Mouse (Mus musculus): Measurements from ENCODE around the gene Fgfbp1. TPM values are rescaled to one million over a fixed set of nuclear protein-coding genes. Genes with fewer than 3 reads are reported as not detected.

Gene Fgfbp1
- total RNA-seq, 2 experiments from 2014 or later, result 0.45 TPM

DNA sequence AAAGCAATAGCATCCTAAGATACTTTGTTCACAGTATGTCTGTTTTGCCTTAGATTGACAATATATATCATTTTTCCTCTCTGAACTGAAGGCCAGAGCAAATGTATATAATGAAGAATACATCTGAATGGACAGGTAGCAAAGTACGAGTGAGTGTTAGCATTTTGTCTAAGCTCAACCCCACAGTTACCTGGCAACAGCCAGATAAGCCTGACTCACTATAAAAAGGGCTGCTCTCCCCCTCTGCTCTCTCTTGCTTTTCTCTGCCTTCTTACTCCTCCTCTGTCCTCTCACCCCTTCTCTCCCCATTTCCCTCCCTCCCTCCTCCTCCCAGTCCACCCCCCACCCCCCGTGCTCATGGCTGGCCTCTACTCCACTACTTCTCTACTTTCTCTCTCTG is 48.3 kb downstream of the Fgfbp1 start:
- DNase-seq, result no peak
- intact Hi-C loops (cut with DNase I), result no loop called here

Other genes with a start within 250 kb of the Fgfbp1 start
- gene Bst1, start 162.9 kb downstream of the Fgfbp1 start, total RNA-seq (2021), result under 1 TPM; 0.96 to 0.99 TPM
- 10 to 100 TPM; 32.0 to 37.0 TPM for gene Fbxl5, start 160.1 kb downstream of the Fgfbp1 start, total RNA-seq (2021)
- 10 to 100 TPM; 10.5 to 12.7 TPM for gene Cd38, start 113.2 kb downstream of the Fgfbp1 start, total RNA-seq (2021)
- 10 to 100 TPM in 1 of 2 experiments, 1 to 10 TPM in 1; 8.9 to 10.7 TPM for gene Gm7879, start 68.6 kb downstream of the Fgfbp1 start, total RNA-seq (2021)
- gene Prom1, start 120.3 kb upstream of the Fgfbp1 start, total RNA-seq (2021), result 1 to 10 TPM; 5.5 to 6.7 TPM
- 10 to 100 TPM; 26.7 to 27.5 TPM for gene Tapt1, start 244.8 kb upstream of the Fgfbp1 start, total RNA-seq (2021)